Mouse (Mus musculus) heart, postnatal 14 days (tissue): ENCODE measurements at regions not wholly inside any gene's neighbourhood (a gene's known extent, or its start where the extent isn't known, plus 50 kb on each side); places are given as distances from the start of the nearest gene placed in this dataset.
A peak's percentile ranks its signal among the peaks of the same experiment; 100 is the strongest.

Experiments used
- DNase-seq, 2 experiments: peaks; one replicate each; pipeline ENCODE4 v3.0.0; 2021 to 2022
- intact Hi-C: fragments of 180-260 bp; cut with DNase I; formaldehyde crosslinking; loops from one replicate; pipeline ENCODE4 v1.15.1; 2025

GRCm38 (mm10) chr8:26501814-26502572, 382.7 kb downstream of the Gm45692 start:
- intact Hi-C loops, result no loop called here
- no peak for DNase-seq

- no peak for DNase-seq
- intact Hi-C loops, result no loop called here
These were observed 383.4 kb downstream of the Gm45692 start for GRCm38 (mm10) chr8:26502772-26503171.

- DNase-seq, result no peak
- intact Hi-C loops, result no loop called here
These were observed 384.6 kb downstream of the Gm45692 start for GRCm38 (mm10) chr8:26503918-26504317.

- intact Hi-C loops, result no loop called here
These were observed 385.1 kb downstream of the Gm45692 start for GRCm38 (mm10) chr8:26504319-26505035.

GRCm38 (mm10) chr8:26507611-26508070, 388.3 kb downstream of the Gm45692 start:
- no peak for DNase-seq
- intact Hi-C loops, result no loop called here

More at GRCm38 (mm10) chr8:26504319-26505035, 385.1 kb downstream of the Gm45692 start:
- no peak for DNase-seq

- intact Hi-C loops, result no loop called here
These were observed 389.9 kb downstream of the Gm45692 start for GRCm38 (mm10) chr8:26509254-26509653.

GRCm38 (mm10) chr8:26513001-26513400, 393.7 kb downstream of the Gm45692 start:
- intact Hi-C loops, result loop anchor here (10.0 kb wide), 1 partner anchor 168 kb away; no protein-coding TSS in a partner anchor

More at GRCm38 (mm10) chr8:26509254-26509653, 389.9 kb downstream of the Gm45692 start:
- DNase-seq, result no peak

GRCm38 (mm10) chr8:26524237-26524636, 404.9 kb downstream of the Gm45692 start:
- intact Hi-C loops, result no loop called here
- DNase-seq, result no peak

More at GRCm38 (mm10) chr8:26513001-26513400, 393.7 kb downstream of the Gm45692 start:
- no peak for DNase-seq

- DNase-seq, result no peak
- intact Hi-C loops, result no loop called here
These were observed 407.3 kb downstream of the Gm45692 start for GRCm38 (mm10) chr8:26526474-26527185.

GRCm38 (mm10) chr8:26527186-26527580, 407.8 kb downstream of the Gm45692 start:
- no peak for DNase-seq
- intact Hi-C loops, result no loop called here

GRCm38 (mm10) chr8:26529921-26530320, 410.6 kb downstream of the Gm45692 start:
- DNase-seq, result no peak
- intact Hi-C loops, result no loop called here

GRCm38 (mm10) chr8:26533444-26534421, 414.4 kb downstream of the Gm45692 start:
- peak in 1 of 2 experiments; percentile 8 for DNase-seq
- intact Hi-C loops, result no loop called here

GRCm38 (mm10) chr8:26535816-26536215, 416.5 kb downstream of the Gm45692 start:
- intact Hi-C loops, result no loop called here
- no peak for DNase-seq

GRCm38 (mm10) chr8:26553691-26554090, 423.4 kb upstream of the Zfp703 start:
- intact Hi-C loops, result no loop called here
- DNase-seq, result no peak

- peak; percentile 61 to 72 for DNase-seq
- intact Hi-C loops, result no loop called here
These were observed 417.9 kb upstream of the Zfp703 start for GRCm38 (mm10) chr8:26559196-26559595.

- DNase-seq, result no peak
- intact Hi-C loops, result no loop called here
These were observed 414.0 kb upstream of the Zfp703 start for GRCm38 (mm10) chr8:26563151-26563550.

- DNase-seq, result no peak
- intact Hi-C loops, result no loop called here
These were observed 412.9 kb upstream of the Zfp703 start for GRCm38 (mm10) chr8:26564254-26564653.

GRCm38 (mm10) chr8:26568423-26569060, 408.6 kb upstream of the Zfp703 start:
- intact Hi-C loops, result loop anchor here (2.0 kb wide), 1 partner anchor 30 kb away; no protein-coding TSS in a partner anchor

GRCm38 (mm10) chr8:26588841-26589240, 388.3 kb upstream of the Zfp703 start:
- DNase-seq, result no peak
- intact Hi-C loops, result no loop called here

More at GRCm38 (mm10) chr8:26568423-26569060, 408.6 kb upstream of the Zfp703 start:
- DNase-seq, result no peak
